Mouse (Mus musculus): Measurements from ENCODE around the gene Gpr157.

DNA sequence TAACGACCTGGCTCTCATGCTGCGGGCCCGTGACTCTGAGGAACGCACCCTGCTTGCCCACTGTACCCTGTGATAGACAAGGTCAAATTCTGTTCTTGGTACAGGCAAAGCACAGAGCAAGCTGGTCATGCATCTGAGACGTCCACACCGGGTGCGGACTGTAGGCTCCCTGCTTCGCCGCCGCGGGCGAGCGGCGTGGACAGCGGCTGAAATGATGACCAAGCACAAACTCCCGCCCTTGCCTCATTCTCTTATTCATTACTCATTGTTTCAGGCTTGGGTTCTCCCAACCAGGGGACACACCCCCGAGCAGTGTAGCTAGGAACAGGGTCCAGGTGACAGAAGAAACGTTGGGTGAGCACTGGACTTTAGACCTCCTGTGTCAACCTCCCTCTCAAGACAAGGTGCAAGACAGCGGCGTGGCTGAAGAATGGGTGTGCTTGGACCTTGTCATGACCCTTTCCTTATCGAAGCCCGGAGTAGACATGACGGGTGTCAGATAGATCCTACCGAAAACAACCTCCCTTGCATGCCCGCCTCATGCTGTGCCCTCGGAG, 27.4 kb downstream of the Gpr157 start:
- no peak for TF ChIP-seq ZNF384 (IDR thresholded peaks at IDR 0.05; ENCODE audit: low read depth, low read length)
- TF ChIP-seq ZC3H11A (IDR thresholded peaks at IDR 0.05; ENCODE audit: borderline replicate concordance, low read depth, low read length), result no peak

All from ES-E14 (cell line).